Mouse (Mus musculus) thymus, postnatal 0 days (tissue): ENCODE data around the gene Gltp. TPM values are rescaled to one million over a fixed set of nuclear protein-coding genes. Genes with fewer than 3 reads are reported as not detected.

Experiments used
- DNase-seq: peaks from one replicate; pipeline ENCODE4 v3.0.0-alpha.2; 2015; ENCODE audit warnings: low spot score
- polyA plus RNA-seq: library from polyadenylated mRNA; unstranded; fragments of >200 nt; fragmentation: Nextera tagmentation; extraction: Ambion mirVana; gene quantifications from 2 replicates; pipeline ENCODE4 v1.2.1, GENCODE M21; 2015

Gene Gltp
- polyA plus RNA-seq, 1 experiment from 2014 or later: 134 TPM

DNA sequence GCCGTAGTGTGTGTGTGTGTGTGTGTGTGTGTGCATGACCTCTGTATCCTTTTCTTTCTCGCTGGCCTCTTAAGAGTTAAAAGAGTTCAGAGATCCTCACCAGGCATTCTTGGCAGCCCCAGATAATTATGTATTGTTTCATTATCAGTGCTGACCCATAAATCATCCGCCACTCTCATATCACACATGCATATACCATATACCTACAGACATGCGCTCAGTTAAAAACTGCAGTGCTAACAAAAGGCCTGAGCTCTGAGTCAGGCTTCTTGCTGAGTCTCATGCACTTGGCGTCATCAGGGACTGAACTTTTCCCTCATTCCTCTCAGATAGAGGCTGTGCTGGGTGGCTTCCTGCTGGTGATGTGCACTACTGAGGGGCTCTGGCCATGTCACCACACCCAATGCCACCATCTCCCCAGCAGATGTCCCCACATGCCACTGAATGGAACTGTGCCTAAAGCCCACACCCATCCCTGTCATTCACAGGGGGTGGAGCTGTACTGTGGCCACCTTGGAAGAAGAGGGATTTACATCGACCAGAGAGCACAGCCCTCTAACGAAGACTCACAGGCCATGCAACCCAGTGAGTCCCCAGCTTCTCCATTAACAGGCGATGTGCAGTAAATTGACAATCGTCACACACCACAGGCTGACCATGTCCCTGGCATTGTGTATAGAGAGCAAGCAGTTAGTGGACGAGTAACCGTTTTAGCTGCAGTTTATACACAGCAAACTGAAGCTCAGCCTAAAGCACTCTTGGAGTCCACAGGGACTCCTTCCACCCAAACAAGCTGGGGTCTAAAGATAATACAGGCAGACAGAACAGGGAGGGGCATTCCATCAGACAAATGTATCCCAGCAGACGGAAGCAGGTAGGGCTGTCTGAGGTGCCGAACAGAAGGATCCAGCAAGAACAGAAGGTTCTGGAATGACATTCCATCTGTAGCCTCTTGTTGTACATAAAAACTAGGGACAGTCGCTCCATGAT lies 11.9 kb upstream of the Gltp start:
- peak; percentile 14 for DNase-seq

DNA sequence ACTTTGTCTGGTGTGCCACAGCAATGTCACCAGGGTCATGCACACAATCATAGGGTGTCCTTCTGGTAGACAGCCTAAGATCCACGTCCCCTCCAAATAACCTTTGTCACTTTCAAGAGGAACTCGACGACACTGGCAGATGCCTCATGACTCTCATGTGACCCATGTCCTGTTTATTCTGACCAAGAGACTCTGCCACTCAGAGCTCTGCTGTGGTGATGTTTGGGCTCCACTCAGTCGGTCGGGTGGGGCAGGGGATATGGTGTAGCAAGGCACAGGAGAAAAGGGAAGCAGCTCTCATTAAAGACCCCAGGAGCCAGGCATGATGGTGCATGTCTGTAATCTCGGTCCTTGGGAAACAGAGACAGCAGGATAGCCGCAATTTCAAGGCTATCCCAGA lies 8.2 kb upstream of the Gltp start:
- DNase-seq: no peak

GRCm38 (mm10) chr5:114698044-114698746 lies 7.4 kb upstream of the Gltp start:
- no peak for DNase-seq

DNA sequence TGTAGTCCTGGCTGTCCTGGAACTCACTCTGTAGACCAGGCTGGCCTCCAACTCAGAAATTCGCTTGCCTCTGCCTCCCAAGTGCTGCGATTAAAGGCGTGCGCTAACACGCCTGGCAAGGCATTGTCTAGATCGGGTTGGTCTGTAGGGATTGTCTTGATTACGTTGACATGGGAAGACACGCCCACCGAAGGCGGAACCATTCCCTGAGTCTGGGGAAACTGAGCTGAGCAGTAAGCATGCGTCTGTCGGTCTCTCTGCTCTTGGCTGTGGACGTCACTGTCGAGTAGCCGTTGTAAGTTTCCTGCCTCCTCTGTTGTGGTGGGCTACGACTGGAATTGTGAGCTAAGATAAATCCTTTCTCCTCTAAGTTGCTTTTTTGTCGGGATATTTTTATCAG lies 6.2 kb upstream of the Gltp start:
- no peak for DNase-seq

DNA sequence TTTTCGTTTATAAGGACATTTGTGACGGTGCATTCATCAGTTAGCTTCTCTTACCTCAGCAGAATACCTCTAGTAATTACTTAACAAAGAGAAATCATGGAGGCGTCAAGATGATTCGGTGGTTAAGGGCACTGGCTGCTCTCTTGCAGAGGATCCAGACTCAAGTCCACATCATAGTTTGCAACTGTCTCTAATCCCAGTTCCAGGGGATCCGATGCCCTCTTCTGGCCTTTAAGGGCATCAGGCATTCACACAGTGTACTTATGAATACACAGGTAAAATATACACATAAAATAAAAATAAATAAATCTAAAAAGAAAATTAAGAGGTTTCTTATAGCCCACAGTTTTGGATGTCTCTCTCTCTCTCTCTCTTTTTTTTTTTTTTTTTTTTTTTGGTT lies 5.0 kb upstream of the Gltp start:
- no peak for DNase-seq

- DNase-seq: peak; percentile 35
Observed at GRCm38 (mm10) chr5:114689700-114690366, 951 bp downstream of the Gltp start.

GRCm38 (mm10) chr5:114688703-114689102 lies 2.1 kb downstream of the Gltp start:
- DNase-seq: no peak

GRCm38 (mm10) chr5:114687901-114688300 lies 2.9 kb downstream of the Gltp start:
- DNase-seq: no peak

- no peak for DNase-seq
Observed at GRCm38 (mm10) chr5:114686726-114687210, 4.0 kb downstream of the Gltp start.

DNA sequence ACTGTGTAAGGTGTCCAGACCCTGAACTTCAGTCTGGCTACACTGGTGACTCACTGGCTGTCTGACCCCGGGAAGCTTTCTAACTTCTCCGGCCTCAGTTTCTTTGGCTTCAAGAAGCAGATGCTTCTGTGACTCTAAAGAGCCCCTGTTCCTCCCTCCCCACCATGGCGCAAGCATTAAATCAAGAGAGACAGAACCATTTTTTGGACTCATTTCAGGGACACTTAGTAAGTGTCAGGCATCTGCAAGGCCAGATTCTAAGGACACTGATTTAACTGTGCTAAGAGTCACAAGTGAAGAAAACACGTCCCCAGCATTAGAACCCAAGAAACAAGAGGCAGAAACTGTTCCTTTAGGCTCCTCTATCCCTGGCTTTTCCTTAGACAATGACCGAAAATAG lies 4.8 kb downstream of the Gltp start:
- DNase-seq: no peak

DNA sequence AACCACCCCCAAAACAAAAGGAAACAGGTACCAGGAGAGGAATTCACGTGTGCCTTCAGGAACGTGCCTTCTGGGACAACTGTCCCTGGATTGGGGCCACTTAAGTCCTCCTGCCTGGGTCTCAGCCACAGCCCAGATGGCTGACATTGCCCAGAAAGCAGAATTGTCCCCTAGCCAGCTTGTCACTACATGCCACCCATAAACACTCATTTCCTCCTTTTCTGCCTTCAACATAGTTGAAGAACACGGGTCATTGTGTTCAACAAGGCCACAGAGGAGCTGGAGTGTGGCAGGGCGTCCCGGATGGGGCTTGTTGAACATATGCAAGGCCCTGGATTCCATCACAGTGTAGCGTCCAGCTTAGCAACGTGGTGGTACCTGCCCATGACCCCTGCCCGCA lies 9.1 kb downstream of the Gltp start:
- no peak for DNase-seq

GRCm38 (mm10) chr5:114680676-114681285 lies 10.0 kb downstream of the Gltp start:
- peak; percentile 69 for DNase-seq

- DNase-seq: peak; percentile 45
Observed at GRCm38 (mm10) chr5:114679841-114680591, 10.8 kb downstream of the Gltp start.

DNA sequence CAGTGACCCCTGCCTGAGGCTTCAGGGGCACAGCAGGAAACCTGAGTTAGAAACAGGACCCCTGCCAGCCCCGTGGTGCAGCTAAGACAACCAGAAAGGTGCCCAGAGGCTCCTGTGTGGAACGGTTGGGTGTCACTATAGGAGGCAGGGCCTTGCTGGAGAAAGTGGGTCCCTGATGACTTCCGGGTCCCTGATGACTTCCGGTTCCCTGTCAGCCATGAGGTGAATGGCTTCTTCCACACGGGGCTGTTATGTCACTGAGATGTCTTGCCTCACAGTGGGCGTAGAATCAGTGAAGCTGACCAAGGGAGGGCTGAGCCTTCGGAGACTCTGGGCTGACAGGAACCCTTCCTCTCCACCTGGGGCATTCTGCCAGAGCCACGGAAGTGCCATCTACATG lies 16.2 kb downstream of the Gltp start:
- DNase-seq: no peak

GRCm38 (mm10) chr5:114673114-114673513 lies 17.7 kb downstream of the Gltp start:
- DNase-seq: no peak

DNA sequence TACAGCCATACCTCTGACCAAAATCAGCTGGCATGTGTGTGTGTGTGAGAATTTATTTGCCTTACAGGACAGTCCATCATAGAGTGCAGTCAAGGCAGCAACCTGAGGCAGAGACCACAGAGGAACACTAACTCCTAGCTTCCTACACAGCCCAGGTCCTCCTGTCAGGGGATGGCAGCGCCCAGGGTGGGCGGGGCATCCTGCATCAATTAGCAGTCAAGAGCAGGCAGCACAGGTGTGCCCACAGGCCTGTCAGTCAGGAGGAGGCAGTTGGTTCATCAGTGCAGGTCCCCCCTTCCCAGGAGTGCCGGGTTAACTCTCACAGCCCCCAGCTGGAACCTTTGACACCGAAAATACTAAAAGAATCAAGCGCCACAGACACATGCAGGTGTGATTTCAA lies 21.8 kb downstream of the Gltp start:
- DNase-seq: no peak

- peak; percentile 99 for DNase-seq
Observed at GRCm38 (mm10) chr5:114667228-114667856, 23.4 kb downstream of the Gltp start.

- DNase-seq: no peak
Observed at GRCm38 (mm10) chr5:114666659-114667058, 24.1 kb downstream of the Gltp start.

DNA sequence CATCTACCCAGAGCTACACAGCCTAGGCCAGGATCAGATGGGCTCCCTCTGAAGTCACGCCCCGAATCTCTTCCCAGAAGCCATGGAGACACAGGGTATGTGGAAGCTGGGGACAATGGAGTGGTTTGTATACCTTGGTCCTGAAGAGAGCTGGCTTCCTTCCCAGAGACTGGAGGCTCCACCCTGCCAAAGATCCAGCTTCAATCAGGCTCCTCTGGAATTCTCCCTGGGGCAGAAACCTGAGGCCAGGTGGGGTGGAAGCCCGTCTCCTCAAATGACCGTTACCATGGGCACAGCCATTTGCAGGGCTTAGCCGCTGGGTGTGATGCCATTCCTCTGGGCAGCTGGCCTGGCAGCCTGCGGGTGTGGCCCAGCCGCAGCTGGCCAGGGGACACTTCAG lies 26.0 kb downstream of the Gltp start:
- DNase-seq: no peak

DNA sequence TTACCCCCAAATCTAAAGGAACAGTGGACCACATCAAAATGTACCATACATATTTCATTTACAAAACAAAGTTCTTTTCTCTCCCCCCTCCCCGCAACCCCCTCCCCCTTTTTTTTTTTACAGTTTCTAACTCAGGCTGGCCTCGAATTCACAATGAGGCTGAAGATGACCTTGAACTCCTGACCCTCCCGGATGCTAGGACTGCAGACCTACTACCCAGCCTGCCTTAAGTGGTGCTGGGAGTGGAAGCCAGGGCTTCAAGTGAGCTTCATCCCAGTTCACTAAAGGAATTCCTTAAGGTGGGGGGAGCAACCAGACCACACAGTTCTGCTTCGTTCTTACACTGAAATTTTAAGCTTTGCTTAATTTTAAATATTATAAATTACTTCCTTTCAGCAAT lies 26.6 kb downstream of the Gltp start:
- DNase-seq: no peak
